8 mouse cellular contexts compared by ENCODE assay signal in the genomic region with DNA sequence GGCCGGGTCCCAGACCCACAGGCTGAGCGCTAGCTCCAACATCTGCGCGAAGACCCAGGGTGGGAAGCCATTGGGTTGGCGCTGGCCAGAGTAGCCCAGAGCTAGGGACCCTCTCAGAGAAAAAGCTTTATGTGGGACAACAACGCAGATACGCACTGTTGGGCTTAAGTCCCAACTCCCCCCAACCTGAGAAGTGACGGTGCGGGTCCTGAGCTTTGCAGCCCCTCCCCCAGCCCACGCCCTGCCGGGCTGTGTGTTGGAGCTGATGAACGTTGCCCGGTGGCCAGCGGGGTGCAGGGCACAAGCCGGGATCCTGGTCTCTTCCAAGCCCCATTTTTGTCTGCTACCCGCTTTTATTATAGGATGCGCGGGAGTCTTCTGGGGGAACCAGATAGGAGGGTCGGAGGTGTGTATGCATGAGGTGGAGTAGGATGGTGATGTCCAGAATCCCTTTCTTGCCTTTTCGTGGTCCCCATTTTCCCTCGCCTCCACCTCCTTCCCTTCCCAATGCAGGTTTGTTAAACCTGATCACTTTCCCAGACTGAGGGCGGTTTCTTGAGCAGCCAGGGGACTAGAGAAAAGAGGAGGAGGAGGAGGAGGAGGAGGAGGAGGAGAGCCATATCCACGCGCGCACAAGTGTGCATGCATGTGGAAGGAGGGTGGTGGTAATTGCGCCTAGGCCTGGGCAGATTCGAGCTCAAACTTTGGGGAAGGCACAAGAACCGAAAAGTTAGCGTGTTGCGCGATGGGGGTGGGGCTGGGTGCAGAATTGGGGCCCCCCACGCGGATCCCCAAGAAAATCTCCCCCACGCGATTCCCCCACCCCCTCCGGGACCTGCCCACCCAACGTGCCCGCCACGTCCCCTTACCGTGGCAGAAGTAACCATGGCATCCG. TPM values are rescaled to one million over a fixed set of nuclear protein-coding genes. Genes with fewer than 3 reads are reported as not detected.
DNase-seq lines count a peak whose midpoint lies in the region; ATAC-seq and TF ChIP-seq lines count a peak whose summit lies in the region.

No protein-coding gene starts in this region.

- no peak for ATAC-seq in heart, embryonic 15.5 days (replicated peaks; ENCODE audit: insufficient number of reproducible peaks, insufficient read depth, low FRiP score, low read depth)
- ATAC-seq in limb, embryonic 14.5 days (ENCODE audit: low FRiP score, low read depth) = no peak
- ATAC-seq in stomach, embryonic 15.5 days (ENCODE audit: insufficient read depth, low FRiP score, low read depth) = no peak
- ATAC-seq in activated CD4-positive, CD25-positive, alpha-beta regulatory T cell, adult 4 months = no peak

- peaks cover 30% of the 10 kb centered on the region for H3K27me3 ChIP-seq in heart, embryonic 15.5 days
- H3K27me3 ChIP-seq in limb, embryonic 14.5 days (ENCODE audit: control insufficient read depth, insufficient read depth, low read length) = no peaks in the 10 kb centered on the region
- peaks cover 19% of the 10 kb centered on the region; the same call in 1 of the 2 replicates for H3K27me3 ChIP-seq in stomach, embryonic 15.5 days (replicated peaks)

- H3K36me3 ChIP-seq in heart, embryonic 15.5 days = no peaks in the 10 kb centered on the region
- no peaks in the 10 kb centered on the region for H3K36me3 ChIP-seq in limb, embryonic 14.5 days (ENCODE audit: control insufficient read depth, insufficient read depth, low read length)
- no peaks in the 10 kb centered on the region for H3K36me3 ChIP-seq in stomach, embryonic 15.5 days

- peak overlapping the region; percentile 57 for H3K4me3 ChIP-seq in heart, embryonic 15.5 days
- H3K4me3 ChIP-seq in limb, embryonic 14.5 days (replicated peaks; ENCODE audit: low read length) = peak overlapping the region; percentile 64
- peak overlapping the region; percentile 52 for H3K4me3 ChIP-seq in stomach, embryonic 15.5 days (replicated peaks)

- peaks cover 70% of the 10 kb centered on the region for H3K4me1 ChIP-seq in heart, embryonic 15.5 days (replicated peaks)
- H3K4me1 ChIP-seq in limb, embryonic 14.5 days (ENCODE audit: control insufficient read depth, insufficient read depth, low read length) = peaks cover 48% of the 10 kb centered on the region
- peaks cover 27% of the 10 kb centered on the region for H3K4me1 ChIP-seq in stomach, embryonic 15.5 days

- H3K9ac ChIP-seq in heart, embryonic 15.5 days = peak overlapping the region; percentile 59
- peak overlapping the region; percentile 59 for H3K9ac ChIP-seq in limb, embryonic 14.5 days (ENCODE audit: low read depth, low read length, severe bottlenecking)
- H3K9ac ChIP-seq in stomach, embryonic 15.5 days = 0 out of 2 replicates have a peak overlapping the region, but pooled peaks have one; percentile 12

- WGBS in heart, embryonic 15.5 days = 1% methylated on average over 40 of the region's 41 CpGs
- WGBS in limb, embryonic 14.5 days = under 1% methylated on average over 39 of the region's 41 CpGs
- under 1% methylated on average over 41 of the region's 41 CpGs for WGBS in stomach, embryonic 15.5 days

- H3K4me2 ChIP-seq in heart, embryonic 15.5 days = peak overlapping the region; percentile 88
- peak overlapping the region; percentile 85 for H3K4me2 ChIP-seq in limb, embryonic 14.5 days (replicated peaks; ENCODE audit: low read depth, low read length, severe bottlenecking)
- peak overlapping the region; percentile 87 for H3K4me2 ChIP-seq in stomach, embryonic 15.5 days

- no peaks in the 10 kb centered on the region for H3K9me3 ChIP-seq in heart, embryonic 15.5 days (replicated peaks)
- no peaks in the 10 kb centered on the region for H3K9me3 ChIP-seq in limb, embryonic 14.5 days (ENCODE audit: control insufficient read depth, low read length)
- no peaks in the 10 kb centered on the region for H3K9me3 ChIP-seq in stomach, embryonic 15.5 days

- H3K27ac ChIP-seq in heart, embryonic 15.5 days = peak overlapping the region; percentile 71
- H3K27ac ChIP-seq in limb, embryonic 14.5 days (replicated peaks; ENCODE audit: low read depth, low read length) = peak overlapping the region; percentile 80
- H3K27ac ChIP-seq in stomach, embryonic 15.5 days = no peak overlapping the region

- TF ChIP-seq POLR2A in limb, embryonic 14.5 days (IDR thresholded peaks at IDR 0.05; ENCODE audit: borderline replicate concordance, extremely low read depth, insufficient read depth, insufficient read length) = no peak

- DNase-seq in cerebellum, adult 18-20 months = peak; percentile 16 to 48
- DNase-seq in cerebellum, postnatal 4 days (ENCODE audit: low spot score in 2 of 2) = no peak
- DNase-seq in cerebellum, adult 9-11 months = peak; percentile 51
- DNase-seq in limb, embryonic 14.5 days (ENCODE audit: low spot score) = no peak
- no peak for DNase-seq in adrenal gland, postnatal 4 days (ENCODE audit: low spot score in 2 of 2)

RNA-seq across cellular contexts. Expression of a gene that starts 2.6 kb away (rescaled TPM):
- 7.0 and 8.0 TPM in 2 replicates for polyA plus RNA-seq in heart, embryonic 15.5 days (2015; fragmentation: Nextera tagmentation; extraction: Ambion mirVana)
- 18.6 and 19.4 TPM in 2 replicates for polyA plus RNA-seq in limb, embryonic 14.5 days (2012; rRNA removed)
- 21.5 and 25.0 TPM in 2 replicates for polyA plus RNA-seq in limb, embryonic 14.5 days (2014; fragmentation: Nextera tagmentation; extraction: Ambion mirVana)
- polyA plus RNA-seq in stomach, embryonic 15.5 days (2015; fragmentation: Nextera tagmentation; extraction: Ambion mirVana) = 9.2 and 9.5 TPM in 2 replicates
- not detected for polyA plus RNA-seq in activated CD4-positive, CD25-positive, alpha-beta regulatory T cell, adult 4 months (2017; shearing (Covaris generic))
- total RNA-seq in adrenal gland, postnatal 4 days (2021) = 1 to 10 TPM in 1 of 2 experiments, under 1 TPM in 1; 0.85 to 1.5 TPM

Comparison
In these comparisons a context has a peak if more than half of its experiments do, and no peak if none do; other contexts are left out.
1. DNase-seq: peak in cerebellum, adult 18-20 months (2 of 2) and cerebellum, adult 9-11 months (single experiment); none in cerebellum, postnatal 4 days (0 of 2), limb, embryonic 14.5 days (single experiment) and adrenal gland, postnatal 4 days (0 of 2).
2. Peak in every context shown above with its lines, with median percentiles within 50 percentile points of each other: H3K4me2 ChIP-seq, H3K4me3 ChIP-seq and H3K9ac ChIP-seq.